Mouse (Mus musculus): ENCODE data around the gene Tfpt.

DNA sequence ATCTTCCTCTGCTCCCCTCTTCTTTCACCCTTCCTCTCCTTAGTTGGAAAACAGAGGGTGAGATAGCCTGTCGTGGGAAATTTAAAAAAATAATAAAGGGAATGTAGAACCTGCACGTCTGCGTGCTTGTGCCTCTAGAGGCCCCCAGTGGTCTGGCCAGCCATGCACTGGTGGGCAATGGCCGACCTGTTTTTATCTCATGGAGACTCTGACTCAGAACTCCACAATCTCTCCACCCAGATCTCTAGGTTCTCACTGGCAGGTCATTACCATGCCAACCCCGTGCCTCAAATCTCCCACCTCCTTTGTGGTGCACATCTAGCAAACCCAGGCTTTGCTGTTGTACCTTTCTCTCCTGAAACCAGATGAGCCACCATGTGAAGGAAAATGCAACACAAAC is 35.0 kb downstream of the Tfpt start:
- TF ChIP-seq POLR2A (IDR thresholded peaks at IDR 0.05; ENCODE audit: control insufficient read depth, low read depth, low read length) (no peak), CTCF (IDR thresholded peaks at IDR 0.05; ENCODE audit: control insufficient read depth, insufficient read depth, insufficient replicate concordance, low read depth, low read length) (no peak)
